Mouse (Mus musculus): ENCODE measurements around the gene Pick1. TPM values are rescaled to one million over a fixed set of nuclear protein-coding genes. Genes with fewer than 3 reads are reported as not detected.

The Pick1 gene
- polyA plus RNA-seq, 1 experiment from 2014 or later = 67.8 TPM

DNA sequence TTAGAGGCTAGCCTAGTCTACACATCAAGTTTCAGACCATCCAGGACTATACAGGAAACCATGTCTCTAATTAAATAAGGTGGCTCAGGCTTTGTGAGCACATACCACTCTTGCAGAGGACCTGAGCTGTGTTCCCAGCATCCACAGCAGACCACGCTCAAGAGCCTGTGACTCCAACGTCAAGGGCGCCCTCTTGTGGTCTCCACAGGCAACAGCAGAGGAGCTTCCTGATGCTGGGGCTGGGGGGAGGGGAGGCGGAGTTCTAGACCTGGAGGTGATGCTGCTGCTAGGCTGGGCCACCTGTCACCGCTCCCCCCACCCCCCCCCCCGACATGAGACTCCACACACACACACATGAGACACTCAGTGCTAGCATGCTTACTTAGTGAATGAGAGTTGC lies 51.2 kb downstream of the Pick1 start:
- 32% methylated on average over 6 of the region's 6 CpGs for WGBS
- H3K27ac ChIP-seq (replicated peaks) = no peak overlapping the region
- H3K9me3 ChIP-seq = no peaks in the 10 kb centered on the region
- no peak overlapping the region for H3K4me3 ChIP-seq
- no peak overlapping the region for H3K9ac ChIP-seq (replicated peaks)
- ATAC-seq (ENCODE audit: low FRiP score, low read depth) = no peak
- no peak overlapping the region for H3K4me2 ChIP-seq (replicated peaks)
- no peaks in the 10 kb centered on the region for H3K4me1 ChIP-seq
- no peaks in the 10 kb centered on the region for H3K36me3 ChIP-seq
- no peaks in the 10 kb centered on the region for H3K27me3 ChIP-seq

DNA sequence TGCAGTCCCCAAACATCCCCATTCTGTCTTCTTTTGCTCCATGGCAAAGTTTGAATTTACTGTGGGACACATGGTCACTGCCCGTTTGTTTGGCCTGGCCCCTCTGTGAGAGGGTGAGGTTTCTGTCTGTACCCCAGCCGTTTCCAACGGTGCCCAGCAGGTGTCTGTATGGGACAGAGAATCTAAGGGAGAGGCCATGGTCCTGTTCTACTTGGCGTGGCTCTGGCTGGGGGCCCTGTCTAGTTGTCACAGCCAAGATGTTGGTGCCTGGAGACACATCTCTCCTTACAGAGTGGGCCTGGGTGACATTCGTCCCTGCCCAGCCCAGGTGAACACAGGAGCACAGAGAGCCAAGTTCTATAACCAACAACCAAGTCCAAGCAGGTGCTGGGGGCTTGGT lies 51.9 kb downstream of the Pick1 start:
- no peak overlapping the region for H3K4me2 ChIP-seq (replicated peaks)
- no peak overlapping the region for H3K27ac ChIP-seq (replicated peaks)
- 65% methylated on average over 5 of the region's 5 CpGs for WGBS
- no peaks in the 10 kb centered on the region for H3K27me3 ChIP-seq
- no peaks in the 10 kb centered on the region for H3K36me3 ChIP-seq
- no peak overlapping the region for H3K9ac ChIP-seq (replicated peaks)
- H3K4me3 ChIP-seq = no peak overlapping the region
- H3K9me3 ChIP-seq = no peaks in the 10 kb centered on the region
- no peaks in the 10 kb centered on the region for H3K4me1 ChIP-seq
- no peak for ATAC-seq (ENCODE audit: low FRiP score, low read depth)

DNA sequence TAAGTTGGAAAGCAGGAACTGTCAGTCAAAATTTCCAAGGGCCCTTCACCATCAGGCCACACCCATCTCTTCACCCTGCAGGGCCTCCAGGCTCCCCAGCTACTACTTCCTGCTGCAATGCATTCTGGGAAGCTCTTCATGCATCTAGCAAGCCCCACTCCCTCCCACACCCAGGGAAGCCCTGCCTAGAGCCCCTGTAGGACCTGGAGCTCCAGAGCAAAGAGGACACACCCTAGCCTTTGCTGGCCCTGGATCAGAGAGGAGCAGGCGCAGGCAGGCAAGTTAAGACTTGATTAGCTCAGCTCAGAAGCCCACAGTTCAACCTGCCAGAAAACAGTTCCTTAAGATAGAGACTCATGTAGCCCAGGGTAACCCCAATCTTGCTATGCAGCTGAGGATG lies 52.4 kb downstream of the Pick1 start:
- Histone ChIP-seq H3K27me3 (no peaks in the 10 kb centered on the region), H3K4me2 (replicated peaks) (no peak overlapping the region), H3K4me3 (no peak overlapping the region), H3K36me3 (peaks cover 5% of the 10 kb centered on the region; the same call in 1 of the 2 replicates), H3K4me1 (no peaks in the 10 kb centered on the region), H3K9me3 (no peaks in the 10 kb centered on the region), H3K9ac (replicated peaks) (no peak overlapping the region), H3K27ac (replicated peaks) (no peak overlapping the region)
- 80% methylated on average over 1 of the region's 1 CpGs for WGBS
- no peak for ATAC-seq (ENCODE audit: low FRiP score, low read depth)

DNA sequence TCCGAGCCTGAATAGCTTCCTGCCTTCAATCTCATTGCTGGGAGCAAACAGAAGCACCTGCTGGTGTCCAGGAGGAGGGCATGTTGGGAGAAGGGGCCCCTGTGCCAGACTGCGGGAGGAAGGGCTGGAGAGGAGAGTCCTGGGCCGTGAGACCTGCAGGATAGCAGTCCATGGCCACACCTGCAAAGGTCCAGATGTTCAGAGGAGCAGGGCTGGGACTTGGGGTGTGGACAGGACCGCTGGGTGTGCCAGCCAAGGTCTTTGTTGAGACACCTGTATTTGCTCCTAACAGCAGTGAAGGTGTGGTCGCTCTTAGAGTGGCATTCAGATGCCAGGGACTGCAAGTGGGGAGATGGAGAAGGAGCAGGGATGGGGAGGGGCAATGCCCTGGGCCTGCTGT lies 53.5 kb downstream of the Pick1 start:
- H3K9me3 ChIP-seq = no peaks in the 10 kb centered on the region
- no peak overlapping the region for H3K4me2 ChIP-seq (replicated peaks)
- no peaks in the 10 kb centered on the region for H3K4me1 ChIP-seq
- H3K27me3 ChIP-seq = no peaks in the 10 kb centered on the region
- H3K36me3 ChIP-seq = peaks cover 7% of the 10 kb centered on the region; the same call in 1 of the 2 replicates
- WGBS = 86% methylated on average over 5 of the region's 5 CpGs
- H3K9ac ChIP-seq (replicated peaks) = no peak overlapping the region
- H3K4me3 ChIP-seq = no peak overlapping the region
- no peak for ATAC-seq (ENCODE audit: low FRiP score, low read depth)
- no peak overlapping the region for H3K27ac ChIP-seq (replicated peaks)

DNA sequence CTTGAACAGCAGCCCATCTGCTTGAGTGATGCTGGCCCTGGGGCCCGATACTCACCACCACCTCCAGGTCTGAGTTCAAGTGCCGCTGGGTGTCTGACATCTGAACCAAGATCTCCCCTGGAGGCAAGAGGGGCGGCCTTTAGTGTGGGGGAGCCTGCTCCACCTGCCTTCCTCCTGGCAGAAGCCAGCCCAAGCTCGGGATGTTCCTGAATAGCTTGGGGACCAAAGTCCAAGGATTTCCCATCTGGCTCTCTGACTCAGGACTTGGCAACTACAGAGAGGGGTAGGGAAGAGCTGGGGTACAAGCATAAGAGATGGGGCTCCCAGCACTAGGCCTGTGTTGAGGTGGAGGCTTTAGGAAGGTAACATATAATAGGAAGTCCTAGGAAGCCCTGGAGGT lies 54.4 kb downstream of the Pick1 start:
- H3K9ac ChIP-seq (replicated peaks) = no peak overlapping the region
- H3K4me1 ChIP-seq = no peaks in the 10 kb centered on the region
- no peak overlapping the region for H3K4me3 ChIP-seq
- ATAC-seq (ENCODE audit: low FRiP score, low read depth) = no peak
- no peaks in the 10 kb centered on the region for H3K9me3 ChIP-seq
- no peak overlapping the region for H3K4me2 ChIP-seq (replicated peaks)
- H3K27me3 ChIP-seq = no peaks in the 10 kb centered on the region
- WGBS = 86% methylated on average over 4 of the region's 4 CpGs
- peaks cover 7% of the 10 kb centered on the region; the same call in 1 of the 2 replicates for H3K36me3 ChIP-seq
- no peak overlapping the region for H3K27ac ChIP-seq (replicated peaks)

DNA sequence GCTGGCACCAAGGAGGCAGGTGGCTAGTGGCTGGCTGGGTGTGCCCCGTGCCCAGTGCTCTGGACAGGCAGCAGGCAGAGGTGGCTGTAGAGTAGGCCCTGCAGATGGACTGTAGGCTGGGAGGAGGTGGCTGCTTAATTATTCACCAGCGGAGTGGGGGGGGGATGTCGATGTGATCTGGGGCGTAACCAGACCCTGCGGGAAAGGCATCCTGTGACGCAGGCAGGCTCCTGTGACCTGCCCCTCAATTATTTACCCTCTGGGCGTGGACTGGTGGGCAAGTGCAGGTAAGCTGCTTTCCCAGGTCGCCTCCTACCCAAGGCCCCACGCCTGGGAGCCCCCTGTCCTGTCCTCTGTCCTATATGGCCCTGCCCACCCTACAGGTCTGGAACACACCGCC lies 56.4 kb downstream of the Pick1 start, which contains the start of gene Baiap2l2:
Gene Baiap2l2 (minus strand): TSS at position 139 of the 400 bp plus-strand sequence.
- ATAC-seq (ENCODE audit: low FRiP score, low read depth) = no peak
- Histone ChIP-seq H3K4me2 (replicated peaks) (no peak within 1 kb of the TSS), H3K9me3 (no peaks in the 10 kb centered on the region), H3K4me3 (no peak within 1 kb of the TSS), H3K27me3 (no peaks in the 10 kb centered on the region), H3K4me1 (no peaks in the 10 kb centered on the region), H3K27ac (replicated peaks) (no peak within 1 kb of the TSS), H3K9ac (replicated peaks) (no peak within 1 kb of the TSS), H3K36me3 (peaks cover 11% of the 10 kb centered on the region)
- 74% methylated on average over 10 of the region's 10 CpGs for WGBS

DNA sequence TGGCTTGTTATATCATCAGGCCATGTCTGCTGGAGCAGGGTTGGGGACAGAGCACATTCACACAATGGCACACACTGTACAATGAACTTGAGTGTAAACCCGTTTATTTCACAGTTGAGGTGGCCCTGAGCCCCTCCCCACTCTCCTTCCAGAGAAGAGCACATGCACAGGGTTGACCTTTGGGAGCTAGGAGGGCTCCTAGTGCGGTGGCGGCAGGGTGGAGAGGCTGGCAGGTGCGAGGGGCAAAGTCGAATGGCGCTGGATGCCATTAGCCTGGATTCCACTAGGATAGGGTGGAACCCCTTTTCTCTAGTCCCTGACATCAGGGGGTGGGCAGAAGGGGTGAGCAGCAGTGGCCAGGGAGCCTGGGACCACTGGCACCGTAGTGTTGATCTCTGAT lies 57.2 kb downstream of the Pick1 start:
- H3K36me3 ChIP-seq = peaks cover 11% of the 10 kb centered on the region

DNA sequence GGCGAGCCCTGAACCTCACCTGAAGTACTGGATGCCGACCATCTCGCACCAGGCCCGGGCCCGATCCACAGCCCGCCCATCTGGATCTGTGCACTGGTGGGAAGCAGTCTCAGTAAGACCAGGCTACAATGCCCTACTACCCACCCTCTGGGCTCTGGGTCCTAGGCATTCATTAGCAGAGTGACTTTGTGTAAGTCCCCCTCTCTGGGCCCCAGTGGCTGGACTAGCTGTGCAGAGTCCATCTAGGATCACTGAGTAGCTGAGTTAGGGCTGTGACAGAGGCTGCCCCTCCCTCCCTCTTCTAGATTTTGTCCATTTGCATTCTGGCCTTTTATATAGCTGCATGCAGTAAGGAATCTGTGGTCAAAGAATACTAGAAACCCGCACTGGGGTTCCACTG lies 58.1 kb downstream of the Pick1 start:
- H3K27me3 ChIP-seq = no peaks in the 10 kb centered on the region
- 93% methylated on average over 7 of the region's 7 CpGs for WGBS
- no peak overlapping the region for H3K9ac ChIP-seq (replicated peaks)
- no peaks in the 10 kb centered on the region for H3K4me1 ChIP-seq
- no peaks in the 10 kb centered on the region for H3K9me3 ChIP-seq
- no peak overlapping the region for H3K4me2 ChIP-seq (replicated peaks)
- peaks cover 11% of the 10 kb centered on the region for H3K36me3 ChIP-seq
- no peak for ATAC-seq (ENCODE audit: low FRiP score, low read depth)
- H3K4me3 ChIP-seq = no peak overlapping the region
- no peak overlapping the region for H3K27ac ChIP-seq (replicated peaks)

More for the DNA sequence above, 57.2 kb downstream of the Pick1 start:
- H3K4me2 ChIP-seq (replicated peaks) = no peak overlapping the region
- ATAC-seq (ENCODE audit: low FRiP score, low read depth) = no peak
- H3K27ac ChIP-seq (replicated peaks) = no peak overlapping the region
- no peaks in the 10 kb centered on the region for H3K27me3 ChIP-seq
- H3K9me3 ChIP-seq = no peaks in the 10 kb centered on the region
- no peak overlapping the region for H3K9ac ChIP-seq (replicated peaks)
- no peak overlapping the region for H3K4me3 ChIP-seq
- no peaks in the 10 kb centered on the region for H3K4me1 ChIP-seq
- WGBS = 90% methylated on average over 7 of the region's 7 CpGs

DNA sequence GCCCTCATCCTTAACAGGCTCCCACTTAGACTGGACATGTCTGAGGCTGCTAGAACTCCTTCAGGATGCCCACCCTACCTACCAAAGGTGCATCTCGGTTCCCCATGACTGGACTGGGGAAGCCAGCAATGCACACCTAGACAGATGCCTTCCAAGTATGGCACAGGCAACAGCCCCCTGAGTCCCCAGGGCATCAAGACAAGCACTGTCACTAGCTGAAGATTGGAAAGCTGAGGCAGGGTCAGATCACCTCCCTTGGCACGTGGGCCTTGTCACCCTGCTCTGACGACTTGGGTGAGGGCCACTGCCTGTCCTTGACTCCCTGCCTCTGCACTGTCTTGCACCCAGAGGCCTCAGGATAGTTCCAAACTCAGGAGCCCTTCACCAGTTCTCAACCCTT lies 59.4 kb downstream of the Pick1 start:
- H3K4me1 ChIP-seq = no peaks in the 10 kb centered on the region
- WGBS = 92% methylated on average over 3 of the region's 3 CpGs
- H3K4me3 ChIP-seq = no peak overlapping the region
- no peak overlapping the region for H3K27ac ChIP-seq (replicated peaks)
- no peak for ATAC-seq (ENCODE audit: low FRiP score, low read depth)
- H3K4me2 ChIP-seq (replicated peaks) = no peak overlapping the region
- H3K9me3 ChIP-seq = no peaks in the 10 kb centered on the region
- H3K36me3 ChIP-seq = peaks cover 11% of the 10 kb centered on the region
- no peak overlapping the region for H3K9ac ChIP-seq (replicated peaks)
- no peaks in the 10 kb centered on the region for H3K27me3 ChIP-seq

DNA sequence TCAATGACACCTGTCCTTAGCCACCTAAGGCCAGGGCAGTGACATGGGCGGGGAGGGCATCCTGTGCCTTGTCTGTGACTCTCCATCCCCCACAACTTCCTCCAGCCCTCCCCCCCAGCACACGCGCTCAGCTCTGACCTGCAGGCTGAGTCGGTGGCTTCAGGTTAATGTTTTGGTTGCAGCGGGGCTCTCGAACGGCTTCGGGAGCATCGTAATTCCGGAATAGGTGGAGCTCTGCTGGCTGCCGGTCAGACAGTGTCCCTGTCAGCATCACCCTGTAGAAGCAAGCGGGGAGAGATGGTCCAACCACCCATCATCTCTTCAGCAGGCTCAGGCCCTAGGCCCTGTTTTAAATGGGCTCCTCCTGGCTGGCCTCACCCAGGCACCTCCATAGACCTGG lies 60.5 kb downstream of the Pick1 start:
- Histone ChIP-seq H3K9me3 (no peaks in the 10 kb centered on the region), H3K4me2 (replicated peaks) (no peak overlapping the region), H3K27ac (replicated peaks) (no peak overlapping the region), H3K27me3 (no peaks in the 10 kb centered on the region), H3K9ac (replicated peaks) (no peak overlapping the region), H3K4me1 (no peaks in the 10 kb centered on the region), H3K4me3 (no peak overlapping the region), H3K36me3 (peaks cover 11% of the 10 kb centered on the region)
- WGBS = 97% methylated on average over 12 of the region's 12 CpGs
- ATAC-seq (ENCODE audit: low FRiP score, low read depth) = no peak

DNA sequence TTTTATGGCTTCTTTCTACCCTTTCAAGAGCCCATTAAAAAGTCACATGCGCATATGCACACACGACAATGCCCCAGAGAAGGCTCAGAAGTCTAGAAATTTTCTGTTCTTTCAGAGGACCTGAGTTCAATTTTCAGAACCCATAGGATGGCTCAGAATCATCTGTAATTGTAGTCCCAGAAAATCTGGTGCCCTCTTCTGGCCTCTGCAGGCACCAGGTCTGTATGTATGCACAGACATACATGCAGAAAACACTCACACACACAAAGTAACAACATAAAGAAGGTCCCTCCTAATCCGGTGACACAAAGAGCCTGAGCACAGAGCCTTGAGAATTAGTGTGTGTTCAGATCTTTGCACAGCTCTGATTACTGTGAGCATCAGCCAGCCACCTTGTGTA lies 61.4 kb downstream of the Pick1 start:
- Histone ChIP-seq H3K4me3 (no peak overlapping the region), H3K4me2 (replicated peaks) (no peak overlapping the region), H3K9ac (replicated peaks) (no peak overlapping the region), H3K9me3 (no peaks in the 10 kb centered on the region), H3K4me1 (no peaks in the 10 kb centered on the region), H3K27ac (replicated peaks) (no peak overlapping the region), H3K27me3 (no peaks in the 10 kb centered on the region), H3K36me3 (peaks cover 11% of the 10 kb centered on the region)
- ATAC-seq (ENCODE audit: low FRiP score, low read depth) = no peak
- 86% methylated on average over 3 of the region's 3 CpGs for WGBS

DNA sequence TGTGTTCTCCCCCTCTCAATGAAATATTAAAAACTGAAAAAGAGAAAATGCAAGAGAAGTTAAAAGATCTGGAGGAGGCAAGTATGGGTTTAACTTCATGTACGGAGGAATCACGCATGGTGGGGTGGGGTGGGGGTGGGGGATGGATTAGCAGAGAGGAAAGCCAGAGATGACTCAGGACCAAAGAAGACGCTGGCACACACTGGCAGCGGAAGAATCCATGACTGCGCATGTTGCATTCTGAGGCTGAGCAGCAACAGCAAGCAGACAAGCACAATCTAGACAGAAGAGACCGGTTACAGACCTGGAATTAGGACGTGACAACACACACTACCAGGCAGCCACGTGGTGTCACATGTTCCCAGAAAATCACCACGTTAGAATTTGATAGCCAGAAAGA lies 63.8 kb downstream of the Pick1 start:
- H3K4me2 ChIP-seq (replicated peaks) = no peak overlapping the region
- H3K27ac ChIP-seq (replicated peaks) = no peak overlapping the region
- no peak overlapping the region for H3K9ac ChIP-seq (replicated peaks)
- H3K27me3 ChIP-seq = no peaks in the 10 kb centered on the region
- no peaks in the 10 kb centered on the region for H3K9me3 ChIP-seq
- ATAC-seq (ENCODE audit: low FRiP score, low read depth) = no peak
- no peak overlapping the region for H3K4me3 ChIP-seq
- WGBS = 90% methylated on average over 9 of the region's 9 CpGs
- H3K4me1 ChIP-seq = no peaks in the 10 kb centered on the region
- peaks cover 4% of the 10 kb centered on the region; the same call in 1 of the 2 replicates for H3K36me3 ChIP-seq

DNA sequence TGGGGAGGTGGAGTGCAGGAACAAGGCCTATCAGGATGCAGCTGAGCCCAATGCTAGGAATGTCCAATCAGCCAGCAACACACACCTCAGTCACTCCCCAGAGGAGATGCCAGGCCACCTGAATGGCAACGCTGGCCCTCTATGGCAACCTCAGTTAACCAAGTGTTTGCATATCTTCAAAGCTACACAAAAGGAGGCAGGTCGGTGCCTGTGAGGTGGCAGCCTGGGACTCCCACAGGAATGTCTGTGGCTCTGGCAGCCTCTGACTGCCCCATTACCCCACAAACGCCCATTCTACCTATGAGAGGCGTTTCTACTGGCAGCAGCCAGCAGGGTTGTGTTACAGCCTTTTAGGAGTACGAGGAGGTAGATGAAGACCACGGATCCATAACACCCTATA lies 69.6 kb downstream of the Pick1 start:
- H3K9me3 ChIP-seq = no peaks in the 10 kb centered on the region
- H3K27ac ChIP-seq (replicated peaks) = no peak overlapping the region
- ATAC-seq (ENCODE audit: low FRiP score, low read depth) = no peak
- no peaks in the 10 kb centered on the region for H3K4me1 ChIP-seq
- H3K4me2 ChIP-seq (replicated peaks) = no peak overlapping the region
- H3K4me3 ChIP-seq = no peak overlapping the region
- no peaks in the 10 kb centered on the region for H3K36me3 ChIP-seq
- no peak overlapping the region for H3K9ac ChIP-seq (replicated peaks)
- H3K27me3 ChIP-seq = no peaks in the 10 kb centered on the region
- 82% methylated on average over 6 of the region's 6 CpGs for WGBS
